Mouse (Mus musculus) spleen, adult 18-20 months (tissue): Measurements from ENCODE around the gene Ssh1.

Experiments
- DNase-seq, 2 experiments: peaks; one replicate each; pipeline ENCODE4 v3.0.0; 2022; ENCODE audit warnings: mixed read lengths in 2 of 2

The Ssh1 gene

GRCm38 (mm10) chr5:113929526-113929925 is 64.2 kb downstream of the Ssh1 start:
- DNase-seq: no peak

- no peak for DNase-seq
These were observed 69.1 kb downstream of the Ssh1 start for GRCm38 (mm10) chr5:113924608-113925007.

- no peak for DNase-seq
These were observed 72.2 kb downstream of the Ssh1 start for GRCm38 (mm10) chr5:113921310-113922166.

- no peak for DNase-seq
These were observed 74.6 kb downstream of the Ssh1 start for GRCm38 (mm10) chr5:113919060-113919459.

GRCm38 (mm10) chr5:113918654-113919053 is 75.0 kb downstream of the Ssh1 start:
- no peak for DNase-seq

GRCm38 (mm10) chr5:113910705-113911104 is 83.0 kb downstream of the Ssh1 start:
- no peak for DNase-seq

- DNase-seq: no peak
These were observed 83.5 kb downstream of the Ssh1 start for GRCm38 (mm10) chr5:113910065-113910701.

GRCm38 (mm10) chr5:113908592-113909441 is 84.9 kb downstream of the Ssh1 start, which contains the start of gene Coro1c:
TSS of gene Coro1c (minus strand) at chr5:113908758.
- DNase-seq: peak; percentile 99 to 100

GRCm38 (mm10) chr5:113907786-113908567 is 85.7 kb downstream of the Ssh1 start:
- peak; percentile 62 to 70 for DNase-seq

- DNase-seq: peak in 1 of 2 experiments; percentile 35
These were observed 86.5 kb downstream of the Ssh1 start for GRCm38 (mm10) chr5:113906958-113907735.

GRCm38 (mm10) chr5:113904987-113905386 is 88.7 kb downstream of the Ssh1 start:
- DNase-seq: no peak

- DNase-seq: no peak
These were observed 90.7 kb downstream of the Ssh1 start for GRCm38 (mm10) chr5:113902983-113903382.

- DNase-seq: no peak
These were observed 91.7 kb downstream of the Ssh1 start for GRCm38 (mm10) chr5:113902017-113902416.

GRCm38 (mm10) chr5:113901074-113901571 is 92.6 kb downstream of the Ssh1 start:
- DNase-seq: no peak

- DNase-seq: no peak
These were observed 94.2 kb downstream of the Ssh1 start for GRCm38 (mm10) chr5:113899543-113899942.

GRCm38 (mm10) chr5:113892005-113892404 is 101.7 kb downstream of the Ssh1 start:
- DNase-seq: no peak

GRCm38 (mm10) chr5:113890874-113891273 is 102.8 kb downstream of the Ssh1 start:
- no peak for DNase-seq

GRCm38 (mm10) chr5:113889912-113890311 is 103.8 kb downstream of the Ssh1 start:
- no peak for DNase-seq

- DNase-seq: no peak
These were observed 104.3 kb downstream of the Ssh1 start for GRCm38 (mm10) chr5:113889181-113889906.

- DNase-seq: no peak
These were observed 105.4 kb downstream of the Ssh1 start for GRCm38 (mm10) chr5:113888186-113888795.
